Mouse (Mus musculus): ENCODE measurements at regions not wholly inside any gene's neighbourhood (a gene's known extent, or its start where the extent isn't known, plus 50 kb on each side); places are given as distances from the start of the nearest gene placed in this dataset. TPM values are rescaled to one million over a fixed set of nuclear protein-coding genes. Genes with fewer than 3 reads are reported as not detected.

GRCm38 (mm10) chrX:19080021-19080420, 401.1 kb downstream of the Tex13c3 start:
- Histone ChIP-seq H3K4me2 (replicated peaks; ENCODE audit: low read depth) (no peak overlapping the region), H3K36me3 (ENCODE audit: control insufficient read depth, insufficient read depth, low read length) (no peaks in the 10 kb centered on the region), H3K27ac (replicated peaks) (no peak overlapping the region), H3K4me1 (replicated peaks; ENCODE audit: control insufficient read depth, insufficient read depth) (no peaks in the 10 kb centered on the region), H3K4me3 (ENCODE audit: low read depth, low read length) (no peak overlapping the region), H3K9ac (ENCODE audit: low read length) (no peak overlapping the region), H3K9me3 (ENCODE audit: control insufficient read depth, low read length) (no peaks in the 10 kb centered on the region), H3K27me3 (ENCODE audit: control insufficient read depth, insufficient read depth, low read length) (no peaks in the 10 kb centered on the region)
- no peak for TF ChIP-seq EP300 (optimal IDR thresholded peaks at IDR 0.05)
- no peak for TF ChIP-seq CTCF (IDR thresholded peaks at IDR 0.05; ENCODE audit: low read depth)
- ATAC-seq (ENCODE audit: low FRiP score, low TSS enrichment) (no peak), DNase-seq (ENCODE audit: low spot score) (no peak)
- 57% methylated on average over 2 of the region's 2 CpGs for WGBS

MicroRNA genes in the stretch of these regions (microRNA counts, 519-probe panel; counts per million panel counts)
- microRNA mmu-miR-221 = 3,103 counts per million, percentile 12 among the panel's probes with 10 or more counts
- not detected for microRNA mmu-miR-222

Small RNA genes in the stretch of these regions (microRNA-seq; reads per million reads assigned to microRNA genes)
- 447 reads per million, percentile 64 among the genes with 10 or more reads in this experiment for gene Mir221
- gene Mir222 = 235 reads per million, percentile 56 among the genes with 10 or more reads in this experiment

Measured in stomach, postnatal 0 days (tissue).